Mouse (Mus musculus) kidney, adult 2 months (tissue): ENCODE measurements around the gene Gli2.

ENCODE experiments used
- CTCF ChIP-seq: fragments of 200-500 bp; conservative IDR thresholded peaks from 2 replicates; pipeline ENCODE4 v1.5.1; 2011; ENCODE audit warnings: low read depth, mild to moderate bottlenecking, control low read depth, low read length, moderate library complexity, mixed read lengths; ENCODE audit not compliant: insufficient read depth, insufficient read length
- POLR2A ChIP-seq: fragments of 200-500 bp; IDR thresholded peaks from one replicate; pipeline ENCODE4 v1.6.1; 2011; ENCODE audit warnings: low read depth, low read length, control low read depth

GRCm38 (mm10) chr1:118981943-118982804 is 71.2 kb downstream of the Gli2 start:
- TF ChIP-seq CTCF (no peak), POLR2A (no peak)
